Mouse (Mus musculus): ENCODE results near the gene Smyd3.
A peak's percentile ranks its signal among the peaks of the same experiment; 100 is the strongest.

The Smyd3 gene

DNA sequence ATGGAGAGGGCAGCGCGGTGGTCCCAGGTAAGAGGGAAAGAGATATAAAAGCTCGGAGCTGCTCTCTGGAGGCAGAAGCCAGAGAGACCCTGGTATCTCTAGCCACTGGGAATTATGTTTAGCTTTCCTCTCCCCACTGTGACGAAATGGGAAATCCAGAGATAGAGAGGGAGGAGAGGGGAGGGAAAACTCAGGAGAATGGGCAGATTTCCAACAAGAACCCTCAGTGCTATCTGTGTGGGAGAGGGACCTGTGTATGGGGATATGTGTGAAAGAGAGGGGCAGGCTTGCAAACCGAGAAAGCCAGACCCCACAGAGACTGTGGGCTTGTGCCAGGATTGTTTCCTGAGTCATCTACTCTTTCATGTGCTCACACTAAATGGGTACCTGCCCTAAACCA is 235.0 kb downstream of the Smyd3 start:
- no peak for DNase-seq

DNA sequence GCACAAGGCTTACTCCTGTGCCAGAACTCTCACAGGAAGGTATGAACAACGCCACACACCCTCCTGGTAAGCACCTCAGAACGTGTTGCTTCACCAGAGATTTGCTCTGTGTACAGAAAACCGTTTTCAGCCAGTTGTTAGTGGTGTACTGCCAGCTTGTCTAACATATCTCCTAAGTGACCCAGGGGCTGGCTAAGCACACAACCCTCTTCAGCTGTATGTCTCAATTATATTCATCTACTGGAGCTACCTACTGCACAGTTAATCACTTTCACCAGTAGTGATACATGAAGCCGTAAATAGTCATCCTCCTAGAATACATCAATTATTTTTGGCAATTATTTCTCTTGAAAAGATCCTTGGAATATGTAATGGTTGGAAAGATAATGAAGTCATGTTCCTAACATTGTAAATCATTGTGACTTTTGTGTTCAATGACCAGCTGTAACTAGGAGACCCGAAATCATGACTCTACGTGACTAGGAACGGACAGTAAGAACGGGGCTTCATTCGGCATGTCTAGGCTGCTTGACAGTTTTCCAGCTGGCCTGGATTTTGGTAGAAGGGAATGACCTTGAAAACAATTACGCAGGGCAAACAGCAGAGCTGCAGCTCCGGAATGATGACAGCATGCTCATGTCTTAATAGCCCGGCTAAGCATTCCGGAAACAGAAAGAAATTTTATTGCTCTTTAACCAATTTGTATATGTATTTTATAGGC is 236.3 kb downstream of the Smyd3 start:
- DNase-seq: peak; percentile 47

DNA sequence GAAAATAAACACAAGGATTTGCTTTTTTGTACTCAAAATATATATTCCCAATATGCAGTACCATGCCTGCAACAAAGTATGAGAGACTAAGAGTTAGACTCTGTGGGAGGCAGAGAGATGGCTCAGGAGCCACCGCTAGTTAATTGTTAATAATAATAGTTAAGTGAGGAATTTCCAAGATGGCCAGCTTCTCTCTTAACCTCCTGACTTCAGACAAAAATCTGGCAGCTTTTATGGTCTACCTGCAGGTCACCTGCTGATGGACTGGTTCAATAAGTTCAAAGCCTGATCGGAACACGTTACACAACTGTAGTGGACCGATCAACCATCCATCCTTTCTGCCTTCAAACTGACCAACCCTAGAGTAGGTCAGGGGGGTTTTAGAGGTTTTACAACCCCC is 238.7 kb downstream of the Smyd3 start:
- DNase-seq: no peak

DNA sequence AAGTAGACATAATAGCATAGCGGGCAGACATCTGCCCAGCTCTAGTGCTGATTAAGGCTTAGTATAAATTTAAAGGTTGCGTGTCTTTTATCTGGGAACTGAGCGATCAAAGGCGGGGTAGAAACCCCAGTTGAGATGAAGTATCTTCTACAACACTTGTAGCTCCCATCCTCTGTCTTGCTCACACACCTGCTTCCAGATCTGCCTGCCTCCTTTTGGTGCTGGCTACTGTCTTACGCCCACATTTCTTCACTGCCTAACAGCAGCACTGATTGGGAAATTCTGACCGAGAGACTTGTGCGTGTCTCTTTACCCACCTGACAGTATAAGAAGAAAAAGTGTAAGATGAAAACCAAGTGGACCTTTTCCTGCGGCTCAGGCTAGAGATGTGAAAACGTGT is 240.5 kb downstream of the Smyd3 start:
- no peak for DNase-seq

DNA sequence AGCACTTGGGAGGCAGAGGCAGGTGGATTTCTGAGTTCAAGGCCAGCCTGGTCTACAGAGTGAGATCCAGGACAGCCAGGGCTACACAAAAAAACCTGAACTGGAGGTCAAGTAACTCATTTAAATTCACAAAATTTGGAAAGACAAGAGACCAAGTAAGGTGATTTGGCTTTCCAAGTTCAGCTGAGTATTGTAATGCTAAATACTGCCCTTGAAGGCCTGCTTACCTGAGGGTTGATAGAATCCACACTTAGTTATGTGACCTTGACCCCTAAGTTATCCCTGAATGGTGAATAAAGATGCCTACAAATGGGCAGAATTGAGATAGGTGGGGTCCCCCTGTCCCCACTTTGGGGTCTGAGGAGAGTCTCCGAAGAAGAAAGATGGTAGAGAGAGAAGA is 241.0 kb downstream of the Smyd3 start:
- DNase-seq: no peak

DNA sequence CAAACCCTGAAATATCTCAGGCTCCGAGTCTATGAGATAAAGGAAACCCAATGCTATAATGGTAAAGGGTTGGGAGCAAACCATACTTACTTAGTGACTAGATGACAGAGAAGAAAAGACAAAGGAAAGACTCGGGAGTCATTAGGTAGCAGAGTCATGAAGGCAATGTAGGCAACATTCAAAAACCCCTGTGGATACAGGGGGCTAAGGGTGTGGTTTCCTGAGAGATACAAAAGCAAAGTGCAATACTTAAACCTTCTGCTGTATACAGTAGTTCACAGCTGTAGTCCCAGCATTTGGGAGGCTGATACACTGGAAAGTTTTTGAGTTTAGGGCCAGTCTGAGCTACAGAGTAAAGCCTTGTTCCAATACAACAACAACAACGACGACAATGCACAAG is 244.9 kb downstream of the Smyd3 start:
- no peak for DNase-seq

DNA sequence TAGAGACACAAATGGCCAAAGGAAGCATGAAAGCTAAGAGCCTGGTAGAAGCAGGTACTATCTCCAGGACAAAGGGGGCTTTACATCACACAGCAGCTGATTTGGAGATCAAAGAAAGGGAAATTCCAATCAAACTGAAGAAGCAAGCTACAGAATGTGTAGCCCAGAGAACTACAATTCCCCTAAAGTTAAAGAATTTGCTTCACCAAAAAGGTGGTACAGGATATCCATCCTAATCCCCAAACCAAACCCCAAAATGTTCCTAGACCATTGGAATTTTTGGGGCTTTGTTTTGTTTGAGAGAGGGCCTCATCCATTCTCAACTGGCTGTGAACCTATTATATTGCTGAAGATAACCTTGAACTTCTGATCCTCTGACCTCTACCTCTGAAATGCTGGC is 245.5 kb downstream of the Smyd3 start:
- DNase-seq: no peak

DNA sequence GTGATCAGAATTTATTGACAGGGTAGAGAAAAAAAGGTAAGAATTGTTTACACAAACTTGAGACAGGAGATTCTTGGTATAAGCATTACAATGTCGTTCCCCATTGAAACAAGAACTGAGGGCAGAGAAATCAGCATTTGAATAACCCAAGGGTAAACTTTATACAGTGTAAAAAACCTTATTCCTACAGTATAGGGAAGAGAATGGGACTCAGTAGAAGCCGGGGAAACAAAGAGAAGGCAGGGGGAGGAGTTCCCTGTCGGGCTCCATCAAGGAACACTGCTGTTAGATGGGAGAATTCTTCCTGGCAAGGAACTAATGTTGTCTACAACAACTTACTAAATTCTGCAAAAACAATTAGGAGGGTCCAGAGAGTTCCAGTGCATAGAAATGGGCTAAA is 250.9 kb downstream of the Smyd3 start:
- DNase-seq: no peak

DNA sequence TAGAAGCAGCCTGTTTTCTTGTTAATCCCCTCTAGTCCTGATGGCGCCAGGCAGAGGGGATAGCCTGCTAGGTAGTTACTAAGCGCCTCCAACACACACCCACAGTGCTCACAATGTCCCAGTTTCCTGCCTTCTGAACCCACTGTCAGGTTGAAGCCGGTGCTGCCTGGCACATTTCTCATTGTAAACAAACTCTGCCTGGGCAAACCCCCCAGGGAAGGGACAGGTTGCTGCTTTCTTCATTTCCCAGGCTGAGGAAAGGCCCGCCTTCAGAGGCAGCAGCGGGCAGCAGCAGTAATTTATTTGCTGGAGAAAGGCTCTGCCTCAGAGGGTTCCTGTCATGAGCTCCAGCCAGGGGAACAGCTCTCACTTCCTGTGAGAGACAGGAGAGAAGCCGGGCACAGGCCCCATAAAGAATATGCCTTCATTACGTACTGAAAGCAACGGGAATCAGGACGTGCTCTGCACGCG is 256.3 kb downstream of the Smyd3 start:
- DNase-seq: no peak

DNA sequence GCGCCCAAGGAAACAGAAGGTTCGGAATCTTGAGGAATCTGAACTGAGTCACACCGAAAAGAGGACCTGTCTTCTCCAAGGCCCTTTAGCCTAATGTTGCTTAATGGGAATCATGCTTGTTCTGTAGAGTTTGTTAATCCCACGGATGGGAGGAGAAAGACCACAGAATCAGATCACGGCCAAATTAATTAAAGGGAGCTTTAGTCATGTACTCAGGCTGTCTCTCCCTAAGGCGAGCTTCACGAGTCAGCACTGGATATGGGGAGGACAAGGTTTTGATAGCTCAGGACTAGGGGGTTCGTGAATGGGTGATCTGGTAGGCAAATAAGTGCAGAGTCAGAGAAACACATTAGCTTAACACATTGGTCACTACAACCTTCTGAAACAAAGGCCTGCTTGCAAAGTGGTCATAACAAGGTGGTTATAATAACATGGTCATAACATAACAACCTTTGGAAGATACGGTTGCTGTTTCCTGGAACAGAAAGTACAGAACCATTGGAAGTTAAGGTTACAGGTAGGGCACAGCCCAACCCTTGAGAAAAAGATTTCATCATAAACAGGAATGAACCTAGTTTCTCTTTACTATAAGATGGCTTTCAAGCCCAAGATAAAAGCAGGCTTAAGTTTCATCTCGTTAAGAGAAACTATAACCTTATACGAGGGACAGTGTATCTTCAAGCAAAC is 261.9 kb downstream of the Smyd3 start:
- DNase-seq: no peak

DNA sequence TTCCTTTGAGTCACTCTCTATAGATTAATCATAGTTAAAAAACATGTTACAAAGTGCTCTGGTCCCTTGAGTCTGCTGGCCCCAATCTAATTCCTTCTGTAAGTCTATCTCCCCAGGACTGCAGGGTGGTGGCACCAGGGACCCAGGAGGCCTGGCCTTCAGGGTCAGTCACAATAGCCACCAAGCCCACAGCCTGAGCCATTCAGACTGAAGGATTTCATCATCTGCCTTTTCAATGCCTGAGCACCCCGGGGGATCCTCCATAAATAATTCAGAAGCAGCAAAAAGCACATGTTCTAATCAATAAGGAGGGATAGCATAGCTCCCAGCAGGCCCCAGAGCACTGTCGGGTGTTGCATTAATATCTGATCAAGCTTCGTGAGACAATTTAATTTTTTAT is 263.3 kb downstream of the Smyd3 start:
- no peak for DNase-seq

DNA sequence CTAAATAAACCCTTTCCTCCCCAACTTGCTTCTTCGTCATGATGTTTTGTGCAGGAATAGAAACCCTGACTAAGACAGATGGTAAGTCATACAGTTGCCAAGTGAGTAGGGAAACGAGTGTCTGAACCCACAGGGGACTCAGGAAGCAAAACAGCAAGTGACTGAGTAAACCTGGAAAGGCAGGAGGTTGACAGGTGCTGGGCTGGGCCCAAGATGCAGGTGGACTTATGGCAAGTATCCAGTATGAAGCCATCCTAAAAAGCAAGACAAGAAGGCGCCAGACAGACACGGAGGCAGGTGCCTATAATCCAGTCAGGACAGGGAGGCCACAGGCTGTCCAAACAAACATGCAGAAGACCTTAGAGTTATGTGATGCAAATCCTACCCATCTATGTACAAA is 265.2 kb downstream of the Smyd3 start:
- no peak for DNase-seq

DNA sequence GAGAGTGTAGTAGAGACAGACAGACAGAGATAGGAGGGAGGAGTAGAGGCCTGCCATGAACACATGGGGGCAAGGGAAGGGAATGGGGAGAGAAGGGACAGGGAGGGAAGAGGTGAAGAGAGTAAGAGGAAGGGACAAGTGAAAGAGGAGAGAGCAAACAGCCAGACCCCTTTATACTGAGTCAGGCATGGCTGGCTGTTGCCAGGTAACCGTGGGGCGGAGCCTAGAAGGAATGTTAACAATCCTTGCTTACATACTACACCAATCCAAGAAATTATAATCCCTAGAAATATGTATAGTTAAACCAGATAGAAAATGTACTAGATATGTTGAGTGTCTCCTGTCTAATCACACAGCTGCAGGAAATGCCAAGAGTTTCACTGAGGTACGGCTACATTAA is 267.5 kb downstream of the Smyd3 start:
- DNase-seq: no peak

DNA sequence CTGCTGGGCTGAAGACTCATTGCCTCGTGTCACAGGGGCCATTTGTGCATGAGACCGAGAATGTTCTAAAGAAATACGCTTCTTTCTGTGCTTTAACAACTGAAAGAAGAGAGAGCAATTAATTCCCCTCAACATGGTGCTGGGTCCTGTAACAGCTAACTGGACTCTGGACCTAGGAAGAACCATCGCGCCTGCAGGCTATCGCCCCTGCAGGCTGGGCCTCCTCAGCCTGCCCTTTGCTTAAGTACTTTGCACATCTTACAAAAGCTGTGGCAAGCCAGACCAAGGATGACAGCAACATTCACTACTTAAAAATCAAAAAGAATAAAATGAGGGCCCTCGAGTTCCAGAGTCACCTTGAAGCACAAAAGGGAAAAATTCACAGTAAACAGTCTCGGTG is 274.3 kb downstream of the Smyd3 start:
- DNase-seq: no peak

DNA sequence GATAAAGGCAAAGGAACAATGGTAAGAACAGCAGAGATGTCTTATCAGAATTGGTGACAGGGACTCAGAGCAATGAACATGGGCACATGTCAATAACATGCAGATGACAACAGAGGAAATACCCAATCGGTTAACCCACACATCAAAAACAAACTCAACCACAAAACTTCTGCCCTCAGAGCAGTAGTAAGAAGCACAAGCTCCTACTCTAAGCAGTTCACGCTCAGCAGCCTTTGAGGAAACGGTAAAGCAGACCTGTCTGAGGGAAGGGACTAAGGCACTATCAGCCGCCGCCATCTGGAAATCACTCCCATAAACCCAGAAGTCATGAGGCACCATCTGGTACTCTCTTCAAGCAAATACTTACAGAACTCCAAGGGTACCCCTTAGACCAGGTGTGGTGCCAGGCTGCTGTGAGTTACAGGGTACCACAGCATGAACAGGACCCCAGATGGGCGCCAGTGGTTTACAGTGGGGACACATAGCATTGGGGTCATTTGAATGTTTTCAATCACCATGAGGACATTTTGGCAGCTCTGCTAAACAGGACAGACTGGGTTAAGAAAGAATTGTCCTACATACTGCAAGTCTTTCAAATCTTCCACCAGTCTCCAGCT is 277.1 kb downstream of the Smyd3 start:
- no peak for DNase-seq

DNA sequence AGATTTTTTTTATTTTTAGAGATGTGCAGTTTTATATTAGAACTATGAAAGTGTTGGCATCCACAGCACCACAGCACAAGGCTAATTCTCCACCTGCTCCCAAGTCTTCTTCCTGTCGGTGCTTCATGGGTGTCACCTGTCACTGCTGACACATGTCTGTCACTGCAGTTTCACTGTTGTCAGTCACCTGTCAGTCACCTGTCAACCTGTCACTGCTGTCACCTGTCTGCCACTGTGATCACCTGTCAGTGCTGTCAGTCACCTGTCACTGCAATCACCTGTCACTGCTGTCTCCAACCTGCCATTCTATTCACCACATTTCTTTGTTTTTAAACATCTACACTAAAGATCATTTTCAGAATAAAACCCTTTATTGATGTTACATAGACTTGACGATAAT is 279.2 kb downstream of the Smyd3 start:
- DNase-seq: no peak

DNA sequence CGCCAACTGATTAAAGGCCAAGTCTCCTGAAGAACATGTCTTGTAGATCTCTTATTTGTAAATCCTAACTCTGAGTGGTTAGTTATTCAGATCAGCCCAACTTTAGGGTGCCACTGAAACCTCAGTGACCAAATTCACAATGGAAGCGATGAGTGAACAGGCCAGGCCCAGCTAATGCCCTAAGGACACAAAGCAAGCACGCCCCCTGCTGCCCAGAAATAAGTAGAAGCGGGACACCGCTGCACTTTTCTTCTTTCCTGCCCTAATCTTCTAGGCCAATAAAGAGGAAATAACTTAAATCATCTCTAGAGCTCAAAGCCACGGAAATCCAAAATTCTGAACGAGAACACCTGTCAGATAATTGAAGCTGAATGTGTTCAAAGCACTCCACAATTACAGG is 279.9 kb downstream of the Smyd3 start:
- peak; percentile 20 for DNase-seq

DNA sequence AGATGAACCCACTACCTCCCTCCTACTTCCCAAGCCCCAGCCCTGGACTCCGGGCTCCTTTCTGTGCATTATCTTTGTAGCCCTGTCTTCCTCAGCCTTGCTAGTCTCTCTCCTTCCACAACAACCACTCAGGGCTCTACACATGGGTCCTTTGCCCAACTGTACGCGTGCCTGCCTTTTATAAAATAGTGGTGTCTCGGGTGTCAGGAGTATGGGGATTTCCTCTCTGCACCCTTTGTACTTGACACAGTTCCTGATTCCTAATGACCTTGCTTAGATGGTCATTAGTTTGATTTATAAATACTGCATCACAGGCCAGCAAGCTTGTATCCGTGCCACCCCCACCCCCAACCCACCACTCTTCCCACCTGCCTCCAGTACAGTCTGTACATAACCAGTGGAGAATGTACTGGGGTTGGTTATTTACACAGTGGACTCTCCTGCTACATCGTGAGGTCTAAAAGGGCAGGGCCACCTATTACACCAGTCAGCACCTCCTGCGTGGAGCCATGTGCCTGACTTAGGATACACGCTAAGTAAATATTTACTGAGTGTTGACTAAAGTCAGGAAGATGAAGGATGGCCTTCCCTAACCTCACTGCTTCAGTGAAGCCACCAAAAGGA is 281.5 kb downstream of the Smyd3 start:
- no peak for DNase-seq

DNA sequence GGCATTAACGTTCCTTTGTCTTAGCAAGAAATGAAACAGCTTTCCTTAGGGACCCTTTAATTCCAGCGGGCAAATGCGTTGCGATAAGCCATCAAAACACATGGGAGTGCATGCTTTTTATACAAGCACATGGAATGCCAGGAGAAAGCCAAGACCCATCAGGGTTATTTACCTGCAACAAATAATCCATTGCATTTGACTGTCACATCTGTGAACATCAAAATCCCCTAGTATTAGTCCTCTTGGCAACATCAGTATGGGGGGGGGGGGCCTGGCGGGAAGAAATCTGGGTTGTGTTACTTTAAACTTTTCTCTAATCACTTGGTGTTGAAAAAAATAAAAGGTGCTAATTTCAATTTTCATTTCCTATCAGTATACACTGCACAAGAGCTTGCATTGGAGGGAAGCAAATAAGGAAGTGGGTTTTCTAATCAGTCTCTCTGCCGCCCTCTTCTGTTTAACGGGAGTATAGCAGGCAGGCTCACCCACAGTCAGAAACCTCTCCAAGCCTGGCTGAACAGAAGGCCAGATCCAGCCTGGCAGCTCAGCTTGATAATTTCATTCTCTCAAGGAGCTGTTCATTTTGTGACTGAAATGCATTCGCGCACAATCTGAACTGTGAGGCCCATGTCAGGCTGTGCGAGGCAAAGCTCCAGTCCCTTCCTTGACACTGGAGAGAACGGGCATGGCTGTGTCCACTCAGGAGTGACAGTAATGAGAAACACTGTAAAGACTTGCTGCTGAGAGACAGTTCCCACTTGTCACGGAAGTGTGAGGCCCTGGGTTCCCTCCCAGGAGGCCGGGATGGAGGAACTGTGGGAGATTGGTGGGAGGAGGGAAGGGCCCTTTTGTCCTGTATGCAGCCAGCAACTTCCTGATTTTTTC is 285.8 kb downstream of the Smyd3 start:
- DNase-seq: peak; percentile 71

DNA sequence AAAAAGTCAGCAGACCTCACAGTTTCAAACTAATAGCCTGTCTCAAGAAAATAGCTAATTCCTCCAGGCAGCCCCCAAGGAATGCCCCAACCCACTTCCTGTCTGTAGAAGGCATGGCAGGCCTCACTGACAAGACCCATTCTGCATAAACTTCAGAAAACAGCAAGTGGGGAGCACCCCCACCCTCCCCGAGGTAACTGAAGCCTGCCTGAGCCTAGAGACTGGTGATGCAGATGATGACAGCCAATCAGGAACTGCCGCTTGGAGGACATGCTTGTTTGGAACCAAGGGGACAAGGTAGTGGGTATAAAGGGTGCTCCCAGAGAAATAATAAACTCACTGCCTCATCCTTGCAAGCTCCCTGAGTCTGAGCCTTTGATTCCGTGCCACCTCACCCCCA is 288.3 kb downstream of the Smyd3 start:
- no peak for DNase-seq

DNA sequence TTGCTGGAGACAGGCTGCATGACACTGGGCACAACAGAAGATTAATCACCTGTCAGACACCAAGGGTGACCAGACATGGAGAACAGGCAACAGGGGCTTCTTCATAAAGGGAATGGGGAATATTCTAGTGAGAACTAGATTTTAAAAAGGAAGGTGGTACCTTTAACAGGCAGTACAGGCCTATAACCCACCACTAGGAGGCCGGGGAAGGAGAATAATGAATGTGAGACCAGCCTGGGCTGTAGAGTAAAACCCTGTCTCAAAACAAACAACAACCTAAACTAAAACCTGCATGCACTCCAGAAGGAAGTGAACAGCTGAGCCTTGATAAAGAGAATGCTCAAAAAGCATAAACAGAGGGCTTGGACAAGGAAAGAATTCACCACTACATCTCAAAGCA is 297.6 kb downstream of the Smyd3 start:
- no peak for DNase-seq

DNA sequence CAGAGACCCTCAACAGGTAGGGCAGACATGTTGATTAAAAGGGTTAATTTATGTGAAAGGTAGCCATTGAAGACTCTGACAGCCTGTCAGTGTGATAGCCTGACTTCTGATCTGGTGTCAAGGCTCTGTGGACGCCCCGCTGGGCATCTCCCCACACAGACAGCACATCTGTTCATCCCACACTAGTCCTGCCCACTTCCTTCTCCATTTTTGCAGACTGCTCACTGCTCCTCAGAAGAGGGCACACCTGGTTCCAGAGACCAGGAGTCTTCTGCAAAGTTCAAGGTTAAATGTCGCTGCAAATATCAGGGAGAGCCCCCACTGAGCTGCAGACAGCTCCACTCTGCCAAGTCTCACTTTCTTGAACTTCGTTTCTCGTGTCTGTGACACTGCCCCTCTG is 299.8 kb downstream of the Smyd3 start:
- no peak for DNase-seq

DNA sequence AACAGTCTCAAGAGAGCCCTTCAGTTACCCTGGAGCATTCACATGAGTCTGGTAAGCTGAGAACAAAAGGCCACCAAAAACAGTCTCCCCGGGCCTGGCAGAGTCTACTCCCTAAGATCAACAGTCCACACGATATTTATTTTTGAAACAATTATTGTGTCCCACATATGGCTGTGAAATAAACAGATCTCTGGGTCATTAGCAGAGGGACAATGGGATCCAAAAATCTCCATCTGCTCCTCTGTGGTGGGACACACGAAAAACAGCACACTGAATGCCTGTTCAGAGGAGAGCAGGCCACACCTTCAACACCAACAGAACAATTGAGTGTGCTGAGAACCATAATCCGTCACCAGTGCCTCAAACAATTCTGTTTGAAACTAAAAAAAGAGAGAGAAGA is 300.8 kb downstream of the Smyd3 start:
- no peak for DNase-seq

Measured in lung, postnatal 14 days (tissue).